Mouse (Mus musculus): ENCODE results near the gene Ttc39b. TPM values are rescaled to one million over a fixed set of nuclear protein-coding genes. Genes with fewer than 3 reads are reported as not detected.

Gene Ttc39b
- polyA plus RNA-seq, 1 experiment = 8.1 TPM

- TF ChIP-seq POLR2A (IDR thresholded peaks at IDR 0.05; ENCODE audit: borderline replicate concordance, low read depth, low read length) = no peak
- TF ChIP-seq CTCF (IDR thresholded peaks at IDR 0.05; ENCODE audit: low read depth, low read length) = no peak
- no peak overlapping the region for H3K27ac ChIP-seq (ENCODE audit: insufficient read depth, low read depth, low read length)
- no peaks in the 10 kb centered on the region for H3K4me1 ChIP-seq (ENCODE audit: control insufficient read depth, insufficient read depth, low read length)
- no peak overlapping the region for H3K4me3 ChIP-seq (ENCODE audit: insufficient read depth, low read length)
Observed at GRCm38 (mm10) chr4:83210437-83210836, 113.6 kb downstream of the Ttc39b start.

- no peak for TF ChIP-seq POLR2A (IDR thresholded peaks at IDR 0.05; ENCODE audit: borderline replicate concordance, low read depth, low read length)
- TF ChIP-seq CTCF (IDR thresholded peaks at IDR 0.05; ENCODE audit: low read depth, low read length) = no peak
- H3K27ac ChIP-seq (ENCODE audit: insufficient read depth, low read depth, low read length) = no peak overlapping the region
- H3K4me3 ChIP-seq (ENCODE audit: insufficient read depth, low read length) = no peak overlapping the region
- no peaks in the 10 kb centered on the region for H3K4me1 ChIP-seq (ENCODE audit: control insufficient read depth, insufficient read depth, low read length)
Observed at GRCm38 (mm10) chr4:83206803-83207586, 117.1 kb downstream of the Ttc39b start.

GRCm38 (mm10) chr4:83206416-83206802 is 117.6 kb downstream of the Ttc39b start:
- Histone ChIP-seq H3K27ac (ENCODE audit: insufficient read depth, low read depth, low read length) (no peak overlapping the region), H3K4me1 (ENCODE audit: control insufficient read depth, insufficient read depth, low read length) (no peaks in the 10 kb centered on the region), H3K4me3 (ENCODE audit: insufficient read depth, low read length) (no peak overlapping the region)
- TF ChIP-seq POLR2A (IDR thresholded peaks at IDR 0.05; ENCODE audit: borderline replicate concordance, low read depth, low read length) = no peak
- no peak for TF ChIP-seq CTCF (IDR thresholded peaks at IDR 0.05; ENCODE audit: low read depth, low read length)

- Histone ChIP-seq H3K27ac (ENCODE audit: insufficient read depth, low read depth, low read length) (no peak overlapping the region), H3K4me3 (ENCODE audit: insufficient read depth, low read length) (no peak overlapping the region), H3K4me1 (ENCODE audit: control insufficient read depth, insufficient read depth, low read length) (no peaks in the 10 kb centered on the region)
- TF ChIP-seq POLR2A (IDR thresholded peaks at IDR 0.05; ENCODE audit: borderline replicate concordance, low read depth, low read length) (no peak), CTCF (IDR thresholded peaks at IDR 0.05; ENCODE audit: low read depth, low read length) (no peak)
Observed at GRCm38 (mm10) chr4:83199391-83199790, 124.7 kb downstream of the Ttc39b start.

- no peak overlapping the region for H3K27ac ChIP-seq (ENCODE audit: insufficient read depth, low read depth, low read length)
- TF ChIP-seq CTCF (IDR thresholded peaks at IDR 0.05; ENCODE audit: low read depth, low read length) (no peak), POLR2A (IDR thresholded peaks at IDR 0.05; ENCODE audit: borderline replicate concordance, low read depth, low read length) (no peak)
- no peaks in the 10 kb centered on the region for H3K4me1 ChIP-seq (ENCODE audit: control insufficient read depth, insufficient read depth, low read length)
- no peak overlapping the region for H3K4me3 ChIP-seq (ENCODE audit: insufficient read depth, low read length)
Observed at GRCm38 (mm10) chr4:83198123-83198522, 125.9 kb downstream of the Ttc39b start.

GRCm38 (mm10) chr4:83189736-83190135 is 134.3 kb downstream of the Ttc39b start:
- no peaks in the 10 kb centered on the region for H3K4me1 ChIP-seq (ENCODE audit: control insufficient read depth, insufficient read depth, low read length)
- TF ChIP-seq CTCF (IDR thresholded peaks at IDR 0.05; ENCODE audit: low read depth, low read length) (no peak), POLR2A (IDR thresholded peaks at IDR 0.05; ENCODE audit: borderline replicate concordance, low read depth, low read length) (no peak)
- no peak overlapping the region for H3K4me3 ChIP-seq (ENCODE audit: insufficient read depth, low read length)
- no peak overlapping the region for H3K27ac ChIP-seq (ENCODE audit: insufficient read depth, low read depth, low read length)

GRCm38 (mm10) chr4:83187324-83187723 is 136.7 kb downstream of the Ttc39b start:
- TF ChIP-seq POLR2A (IDR thresholded peaks at IDR 0.05; ENCODE audit: borderline replicate concordance, low read depth, low read length) (no peak), CTCF (IDR thresholded peaks at IDR 0.05; ENCODE audit: low read depth, low read length) (no peak)
- H3K27ac ChIP-seq (ENCODE audit: insufficient read depth, low read depth, low read length) = no peak overlapping the region
- H3K4me1 ChIP-seq (ENCODE audit: control insufficient read depth, insufficient read depth, low read length) = no peaks in the 10 kb centered on the region
- H3K4me3 ChIP-seq (ENCODE audit: insufficient read depth, low read length) = no peak overlapping the region

- TF ChIP-seq CTCF (IDR thresholded peaks at IDR 0.05; ENCODE audit: low read depth, low read length) (no peak), POLR2A (IDR thresholded peaks at IDR 0.05; ENCODE audit: borderline replicate concordance, low read depth, low read length) (no peak)
- Histone ChIP-seq H3K4me3 (ENCODE audit: insufficient read depth, low read length) (no peak overlapping the region), H3K27ac (ENCODE audit: insufficient read depth, low read depth, low read length) (no peak overlapping the region), H3K4me1 (ENCODE audit: control insufficient read depth, insufficient read depth, low read length) (no peaks in the 10 kb centered on the region)
Observed at GRCm38 (mm10) chr4:83186448-83186847, 137.6 kb downstream of the Ttc39b start.

- Histone ChIP-seq H3K4me3 (ENCODE audit: insufficient read depth, low read length) (no peak overlapping the region), H3K4me1 (ENCODE audit: control insufficient read depth, insufficient read depth, low read length) (no peaks in the 10 kb centered on the region), H3K27ac (ENCODE audit: insufficient read depth, low read depth, low read length) (no peak overlapping the region)
- TF ChIP-seq CTCF (IDR thresholded peaks at IDR 0.05; ENCODE audit: low read depth, low read length) = peak; percentile 34; the same call in 1 of the 2 replicates
- TF ChIP-seq POLR2A (IDR thresholded peaks at IDR 0.05; ENCODE audit: borderline replicate concordance, low read depth, low read length) = no peak
Observed at GRCm38 (mm10) chr4:83183288-83183930, 140.6 kb downstream of the Ttc39b start.
